Mouse (Mus musculus) R1 (cell line): ENCODE data around the gene Dpp8.
"Not testable (repeated sequence)": the region's sequence is repeated elsewhere in the genome, so short reads cannot be mapped to it uniquely, and the experiment has no call there.

ENCODE experiments used
- DNase-seq: peaks from one replicate; pipeline ENCODE4 v3.0.0-alpha.2; 2018; ENCODE audit warnings: low read depth, low spot score

Dpp8 gene

GRCm38 (mm10) chr9:65021887-65022579, 10.2 kb upstream of the Dpp8 start:
- DNase-seq, result no peak

- peak; percentile 64 for DNase-seq
Observed at GRCm38 (mm10) chr9:65022580-65023135, 9.6 kb upstream of the Dpp8 start.

GRCm38 (mm10) chr9:65023447-65023846, 8.8 kb upstream of the Dpp8 start:
- DNase-seq, result no peak

- DNase-seq, result no peak
Observed at GRCm38 (mm10) chr9:65027241-65027640, 5.0 kb upstream of the Dpp8 start.

GRCm38 (mm10) chr9:65028313-65028712, 3.9 kb upstream of the Dpp8 start:
- no peak for DNase-seq

- DNase-seq, result peak; percentile 22
Observed at GRCm38 (mm10) chr9:65031355-65031754, 859 bp upstream of the Dpp8 start.

- DNase-seq, result no peak
Observed at GRCm38 (mm10) chr9:65031894-65032268, 333 bp upstream of the Dpp8 start.

- no peak for DNase-seq
Observed at GRCm38 (mm10) chr9:65036456-65036855, 4.2 kb downstream of the Dpp8 start.

GRCm38 (mm10) chr9:65036861-65037260, 4.6 kb downstream of the Dpp8 start:
- DNase-seq, result no peak

- peak; percentile 85 for DNase-seq
Observed at GRCm38 (mm10) chr9:65041430-65041829, 9.2 kb downstream of the Dpp8 start.

- no peak for DNase-seq
Observed at GRCm38 (mm10) chr9:65046993-65047392, 14.8 kb downstream of the Dpp8 start.

- no peak for DNase-seq
Observed at GRCm38 (mm10) chr9:65049422-65049821, 17.2 kb downstream of the Dpp8 start.

- peak; percentile 50 for DNase-seq
Observed at GRCm38 (mm10) chr9:65050981-65051380, 18.8 kb downstream of the Dpp8 start.

GRCm38 (mm10) chr9:65064251-65064650, 32.0 kb downstream of the Dpp8 start:
- DNase-seq, result no peak

GRCm38 (mm10) chr9:65070587-65070986, 38.4 kb downstream of the Dpp8 start:
- DNase-seq, result no peak

- no peak for DNase-seq
Observed at GRCm38 (mm10) chr9:65073555-65073954, 41.3 kb downstream of the Dpp8 start.

- DNase-seq, result no peak
Observed at GRCm38 (mm10) chr9:65074251-65074650, 42.0 kb downstream of the Dpp8 start.

- DNase-seq, result no peak
Observed at GRCm38 (mm10) chr9:65074855-65075493, 42.8 kb downstream of the Dpp8 start.

- DNase-seq, result no peak
Observed at GRCm38 (mm10) chr9:65077536-65077935, 45.3 kb downstream of the Dpp8 start.

- not testable (repeated sequence) for DNase-seq
Observed at GRCm38 (mm10) chr9:65080141-65080540, 47.9 kb downstream of the Dpp8 start.

GRCm38 (mm10) chr9:65083075-65083765, 51.0 kb downstream of the Dpp8 start:
- DNase-seq, result peak; percentile 64

GRCm38 (mm10) chr9:65084198-65084807, 52.1 kb downstream of the Dpp8 start:
- peak; percentile 17 for DNase-seq
